Mouse (Mus musculus) stomach, embryonic 16.5 days (tissue): ENCODE results near the gene Srrm3. TPM values are rescaled to one million over a fixed set of nuclear protein-coding genes. Genes with fewer than 3 reads are reported as not detected.

Experiments used
- ATAC-seq: fragments of 200-750 bp; cut with Nextera tagmentation; 2 replicates; pipeline ENCODE4 v1.8.0; 2017; ENCODE audit warnings: moderate number of reproducible peaks, moderate TSS enrichment; ENCODE audit not compliant: insufficient read depth, low FRiP score
- H3K27ac ChIP-seq: fragments of 300-500 bp; sonication (generic); 2 replicates; pipeline ENCODE4 v1.5.1; 2014; ENCODE audit warnings: low read length
- H3K27me3 ChIP-seq: fragments of 300-500 bp; sonication (generic); 2 replicates; pipeline ENCODE4 v1.6.1; 2014; ENCODE audit warnings: low read length, control low read depth, mixed read lengths; ENCODE audit not compliant: control insufficient read depth, insufficient read depth
- H3K36me3 ChIP-seq: fragments of 300-500 bp; sonication (generic); 2 replicates; pipeline ENCODE4 v1.6.1; 2014; ENCODE audit warnings: low read length; ENCODE audit not compliant: control insufficient read depth, insufficient read depth
- H3K4me1 ChIP-seq: fragments of 300-500 bp; sonication (generic); 2 replicates; pipeline ENCODE4 v1.6.1; 2014; ENCODE audit warnings: low read length, control low read depth, mixed read lengths; ENCODE audit not compliant: control insufficient read depth, insufficient read depth
- H3K4me2 ChIP-seq: fragments of 300-500 bp; sonication (generic); 2 replicates; pipeline ENCODE4 v1.6.1; 2014; ENCODE audit warnings: low read depth, low read length, mixed read lengths
- H3K4me3 ChIP-seq: fragments of 300-500 bp; sonication (generic); replicated peaks from 2 replicates; pipeline ENCODE4 v1.5.1; 2014; ENCODE audit warnings: mild to moderate bottlenecking, low read length
- H3K9ac ChIP-seq: fragments of 300-500 bp; sonication (generic); 2 replicates; pipeline ENCODE4 v1.6.1; 2014; ENCODE audit warnings: low read length
- H3K9me3 ChIP-seq: fragments of 300-500 bp; sonication (generic); replicated peaks from 2 replicates; pipeline ENCODE4 v1.6.1; 2016; ENCODE audit warnings: low read length, control low read depth; ENCODE audit not compliant: control insufficient read depth
- WGBS: fragments of 180-500 bp; shearing (Covaris S2); extraction: QIAGEN DNeasy Blood & Tissue Kit; methylation state at CpG from one replicate; pipeline ENCODE4 v1.1.7; 2014; 5-methylcytosine and 5-hydroxymethylcytosine counted together
- polyA plus RNA-seq: library from polyadenylated mRNA; unstranded; fragments of >200 nt; fragmentation: Nextera tagmentation; extraction: Ambion mirVana; gene quantifications from 2 replicates; pipeline ENCODE4 v1.2.1, GENCODE M21; 2015

The Srrm3 gene
- polyA plus RNA-seq, result 1.2 TPM in 2 replicates

DNA sequence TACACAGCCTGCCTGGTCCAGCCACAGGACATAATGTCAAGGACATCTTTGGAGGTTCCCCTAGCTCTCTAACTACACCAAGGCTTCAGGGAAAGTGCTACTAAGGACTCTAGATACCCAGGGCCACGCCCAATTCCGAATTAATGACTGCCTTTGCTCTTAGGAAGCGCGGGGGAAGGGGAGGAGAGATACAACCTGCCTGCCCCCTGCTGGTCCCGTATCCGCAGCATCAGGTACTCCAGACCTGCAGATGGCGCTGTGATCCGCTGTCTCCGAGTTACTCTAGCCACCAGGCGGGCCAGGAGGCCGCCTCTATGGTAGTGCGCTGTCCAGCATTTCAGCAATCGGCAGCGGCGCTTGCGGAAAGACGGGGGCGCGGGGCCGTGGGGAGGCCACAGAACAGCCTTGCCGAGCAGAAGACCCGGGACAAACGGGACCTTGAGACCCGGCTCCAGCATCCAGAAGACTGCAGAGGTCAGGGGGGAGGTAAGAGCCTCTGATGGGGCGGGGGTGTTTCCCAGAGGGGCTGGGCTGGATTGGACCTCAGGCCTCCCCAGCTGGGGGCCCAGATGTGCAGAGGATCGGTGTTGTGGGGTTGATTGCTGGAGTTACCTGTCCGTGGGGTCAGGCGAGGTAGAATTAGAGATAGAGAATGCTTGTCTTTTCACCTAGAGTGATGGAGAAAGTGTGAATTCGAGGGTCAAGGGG is at the start of gene Srrm3:
Gene Srrm3, plus strand, starts transcription at position 336 of the 708 bp plus-strand sequence.
- Histone ChIP-seq H3K27ac (no peak within 1 kb of the TSS), H3K4me2 (no peak within 1 kb of the TSS), H3K9ac (no peak within 1 kb of the TSS), H3K36me3 (no peaks in the 10 kb centered on the region), H3K27me3 (no peaks in the 10 kb centered on the region), H3K4me3 (peak within 1 kb of the TSS; percentile 10; the same call in 1 of the 2 replicates), H3K9me3 (no peaks in the 10 kb centered on the region), H3K4me1 (no peaks in the 10 kb centered on the region)
- 5% methylated on average over 29 of the region's 29 CpGs for WGBS
- peak; percentile 58 for ATAC-seq

DNA sequence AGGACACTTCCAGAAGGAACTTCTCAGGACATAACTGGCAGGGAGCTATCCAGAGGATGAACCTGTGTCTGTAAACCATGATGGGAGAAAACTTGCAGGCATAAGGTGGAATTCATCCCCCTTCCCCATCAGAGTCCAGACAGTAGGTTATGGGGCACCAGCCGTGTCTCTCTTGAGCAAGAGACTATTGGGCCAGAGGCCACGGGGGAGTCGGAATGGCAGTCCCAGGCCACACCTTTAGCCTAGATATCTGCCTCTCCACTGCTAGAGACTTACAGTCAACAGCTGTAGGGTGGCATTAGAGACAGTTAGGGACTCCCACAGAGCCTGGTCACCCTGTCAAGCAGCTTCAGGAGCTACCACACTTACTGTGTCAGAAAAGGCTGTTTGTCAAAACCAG is 44.8 kb upstream of the Srrm3 start:
- Histone ChIP-seq H3K27me3 (no peaks in the 10 kb centered on the region), H3K4me1 (no peaks in the 10 kb centered on the region), H3K4me3 (no peak overlapping the region), H3K36me3 (no peaks in the 10 kb centered on the region), H3K27ac (no peak overlapping the region), H3K4me2 (no peak overlapping the region), H3K9ac (no peak overlapping the region), H3K9me3 (no peaks in the 10 kb centered on the region)
- no peak for ATAC-seq
- 67% methylated on average over 3 of the region's 3 CpGs for WGBS

DNA sequence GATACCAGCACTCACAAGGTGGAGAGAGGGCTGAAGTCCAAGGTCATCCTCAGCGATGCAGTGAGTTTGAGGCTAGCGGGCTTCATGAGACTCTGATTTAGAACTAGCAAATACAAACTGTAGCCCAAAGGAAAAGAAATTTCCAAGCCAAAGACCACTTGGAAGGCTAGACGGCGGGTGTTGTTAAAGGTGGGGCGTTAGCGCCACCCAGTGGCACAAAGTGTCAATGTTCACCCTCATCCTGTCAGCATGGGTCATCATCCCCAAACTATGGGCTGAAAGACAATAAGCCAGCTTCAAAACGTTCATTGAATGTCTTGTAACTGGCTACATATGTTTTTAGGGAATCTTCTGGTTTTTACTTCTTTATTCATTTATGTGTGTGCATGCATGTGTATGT is 43.2 kb upstream of the Srrm3 start:
- 3% methylated on average over 7 of the region's 7 CpGs for WGBS
- Histone ChIP-seq H3K27ac (no peak overlapping the region), H3K4me2 (no peak overlapping the region), H3K27me3 (no peaks in the 10 kb centered on the region), H3K36me3 (no peaks in the 10 kb centered on the region), H3K4me1 (no peaks in the 10 kb centered on the region), H3K9ac (no peak overlapping the region), H3K4me3 (no peak overlapping the region), H3K9me3 (no peaks in the 10 kb centered on the region)
- ATAC-seq, result no peak

DNA sequence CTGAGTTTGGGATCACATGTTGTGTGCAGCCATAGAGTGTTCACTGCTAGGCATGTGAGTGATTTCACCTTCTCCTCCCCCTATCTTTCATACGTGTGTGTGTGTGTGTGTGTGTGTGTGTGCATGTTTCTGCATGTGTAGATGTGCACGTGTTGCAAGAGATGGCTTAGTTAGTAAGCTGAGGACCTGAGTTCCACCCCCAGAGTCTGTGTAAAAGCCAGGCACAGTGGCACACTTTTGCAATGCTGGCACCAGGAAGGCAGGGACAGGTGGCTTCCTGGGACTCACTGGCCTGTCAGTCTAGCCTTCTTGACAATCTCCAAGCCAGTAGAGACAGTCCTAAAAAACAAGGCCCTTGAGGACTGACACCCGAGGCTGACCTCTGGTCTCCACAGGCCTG is 41.7 kb upstream of the Srrm3 start:
- no peak for ATAC-seq
- no peaks in the 10 kb centered on the region for H3K9me3 ChIP-seq
- H3K4me2 ChIP-seq, result no peak overlapping the region
- H3K4me1 ChIP-seq, result no peaks in the 10 kb centered on the region
- no peaks in the 10 kb centered on the region for H3K36me3 ChIP-seq
- H3K4me3 ChIP-seq, result no peak overlapping the region
- H3K27ac ChIP-seq, result no peak overlapping the region
- H3K27me3 ChIP-seq, result no peaks in the 10 kb centered on the region
- 58% methylated on average over 3 of the region's 3 CpGs for WGBS
- H3K9ac ChIP-seq, result no peak overlapping the region

DNA sequence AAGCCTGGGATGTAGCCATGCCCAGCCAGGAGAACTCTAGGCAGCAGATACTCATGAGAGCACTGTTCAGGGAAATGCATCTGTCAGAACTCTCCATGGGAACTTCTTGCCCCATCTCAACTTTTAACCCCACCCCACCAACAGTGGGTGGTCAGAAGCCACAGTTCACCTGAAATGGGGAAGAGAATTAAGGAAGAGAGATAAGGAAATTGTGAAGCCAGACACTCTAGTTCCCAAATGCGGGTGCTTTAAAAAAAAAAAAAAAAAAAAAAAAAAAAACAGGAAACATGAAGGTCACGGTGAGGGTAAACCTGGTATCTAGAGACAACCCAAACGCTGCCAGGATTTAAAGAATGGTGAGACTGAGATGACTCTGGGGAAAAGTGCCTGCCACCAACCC is 34.2 kb upstream of the Srrm3 start:
- Histone ChIP-seq H3K27me3 (no peaks in the 10 kb centered on the region), H3K4me1 (peaks cover 2% of the 10 kb centered on the region), H3K4me2 (no peak overlapping the region), H3K27ac (no peak overlapping the region), H3K9ac (no peak overlapping the region), H3K9me3 (no peaks in the 10 kb centered on the region), H3K36me3 (no peaks in the 10 kb centered on the region), H3K4me3 (no peak overlapping the region)
- WGBS, result 32% methylated on average over 3 of the region's 3 CpGs
- ATAC-seq, result no peak

DNA sequence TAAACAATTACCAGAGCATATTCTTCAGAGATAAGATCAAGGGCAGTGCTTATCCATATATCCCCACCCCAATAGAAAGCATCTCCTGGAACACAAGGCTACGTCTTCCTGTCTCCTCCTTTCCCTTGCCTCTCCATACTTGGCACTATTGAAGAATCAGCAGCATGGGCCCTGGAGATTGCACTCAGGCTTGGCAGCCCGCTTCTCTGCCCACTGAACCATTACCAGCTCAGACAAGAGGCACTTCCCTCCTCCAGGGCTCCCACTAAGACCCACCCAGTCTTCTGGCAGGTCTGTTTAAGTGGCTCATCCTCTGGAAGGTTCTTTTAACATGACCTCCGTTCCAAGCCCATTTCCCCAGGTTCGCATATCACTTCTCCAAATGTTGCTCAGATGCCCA is 30.1 kb upstream of the Srrm3 start:
- H3K27ac ChIP-seq, result no peak overlapping the region
- H3K9me3 ChIP-seq, result no peaks in the 10 kb centered on the region
- 81% methylated on average over 4 of the region's 4 CpGs for WGBS
- H3K36me3 ChIP-seq, result no peaks in the 10 kb centered on the region
- H3K4me1 ChIP-seq, result peaks cover 19% of the 10 kb centered on the region
- H3K4me3 ChIP-seq, result no peak overlapping the region
- no peaks in the 10 kb centered on the region for H3K27me3 ChIP-seq
- ATAC-seq, result no peak
- no peak overlapping the region for H3K4me2 ChIP-seq
- H3K9ac ChIP-seq, result no peak overlapping the region

DNA sequence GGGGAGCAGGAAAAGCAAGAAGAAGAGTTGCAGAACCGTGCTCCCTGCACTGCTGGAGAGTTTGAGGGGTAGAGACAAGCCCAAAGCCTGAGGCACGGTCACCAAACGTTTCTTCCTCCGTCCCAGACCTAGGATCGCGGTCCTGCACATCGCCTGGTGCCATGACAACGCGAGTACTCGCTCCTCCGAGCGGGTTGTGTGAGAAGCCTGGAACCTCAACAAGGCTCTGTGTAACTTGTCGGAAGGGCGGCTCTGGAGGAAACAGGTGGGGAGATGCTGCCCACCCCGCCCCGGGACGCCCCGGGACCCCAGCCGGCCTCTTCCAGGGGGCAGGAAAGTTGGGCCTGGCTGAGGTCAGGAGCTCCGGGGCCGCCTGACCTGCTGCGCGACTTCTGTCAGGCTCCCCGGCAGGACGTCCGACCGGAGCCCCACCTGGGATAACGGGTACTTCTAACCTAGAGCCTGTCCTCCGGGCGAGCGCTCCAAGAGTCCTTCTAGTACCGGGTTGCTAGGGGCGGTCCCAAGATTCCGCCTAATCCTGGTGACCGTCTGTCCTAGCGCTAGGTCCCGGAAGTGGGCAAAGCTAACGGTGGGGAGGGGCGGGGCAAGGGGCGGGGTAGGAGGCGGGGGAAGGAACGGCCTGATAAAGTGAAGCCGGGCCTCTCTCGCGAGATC is 28.8 kb upstream of the Srrm3 start, which contains the start of gene Styxl1:
Gene Styxl1, minus strand, starts transcription at position 590 of the 675 bp plus-strand sequence.
- under 1% methylated on average over 43 of the region's 45 CpGs for WGBS
- peak within 1 kb of the TSS; percentile 93 for H3K9ac ChIP-seq
- peaks cover 19% of the 10 kb centered on the region for H3K4me1 ChIP-seq
- peak within 1 kb of the TSS; percentile 93 for H3K4me2 ChIP-seq
- no peaks in the 10 kb centered on the region for H3K9me3 ChIP-seq
- ATAC-seq, result 0 out of 2 replicates have a peak, but pooled peaks have one; percentile 7
- H3K27me3 ChIP-seq, result no peaks in the 10 kb centered on the region
- H3K36me3 ChIP-seq, result no peaks in the 10 kb centered on the region
- H3K27ac ChIP-seq, result peak within 1 kb of the TSS; percentile 95
- peak within 1 kb of the TSS; percentile 81 for H3K4me3 ChIP-seq

DNA sequence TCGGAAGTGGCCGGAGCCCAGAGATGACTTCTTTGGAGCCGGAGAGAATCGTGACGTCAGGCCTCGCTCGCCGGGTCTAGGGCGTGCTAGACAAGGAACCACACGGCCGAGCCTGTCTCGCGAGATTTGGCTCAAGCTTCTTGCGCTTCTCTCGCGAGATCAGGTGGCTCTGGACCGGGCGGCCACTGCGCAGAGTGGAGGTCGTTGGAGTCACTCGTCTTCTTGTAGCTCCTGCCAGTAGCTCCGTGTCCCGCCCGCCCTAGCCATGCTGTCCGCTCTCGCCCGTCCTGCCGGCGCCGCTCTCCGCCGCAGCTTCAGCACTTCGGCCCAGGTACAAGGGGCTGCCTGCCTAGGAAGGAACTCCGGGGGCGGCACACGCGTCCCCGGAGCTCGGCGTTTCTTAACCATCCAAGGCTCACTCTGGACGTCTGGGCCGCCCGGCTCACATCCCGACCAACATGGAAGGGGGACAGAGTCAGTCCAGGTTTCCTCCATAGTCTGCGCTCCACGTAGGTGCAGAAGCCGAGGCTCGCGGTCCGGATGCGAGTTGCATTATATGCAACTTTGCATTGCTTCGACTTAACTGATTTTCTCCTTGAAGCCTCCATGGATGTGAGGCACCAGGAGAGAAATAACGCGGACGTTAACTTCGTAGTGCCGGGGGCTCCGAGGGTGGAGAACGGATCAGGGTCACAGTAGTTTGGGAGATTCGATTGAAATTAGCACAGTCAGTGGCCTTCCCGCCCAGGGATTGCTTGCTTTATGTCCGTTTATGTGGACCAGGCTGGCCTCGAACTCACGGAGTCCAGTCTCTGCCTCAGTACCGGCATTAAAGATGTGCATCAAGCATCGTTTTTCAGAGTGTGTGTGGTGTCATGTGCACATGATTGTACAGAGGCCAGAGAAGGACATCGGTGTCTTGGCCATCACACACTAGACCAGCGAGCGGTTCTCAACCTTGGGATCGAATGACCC is 27.9 kb upstream of the Srrm3 start, which contains the start of gene Mdh2:
Gene Mdh2, plus strand, starts transcription at position 10 of the 975 bp plus-strand sequence.
- Histone ChIP-seq H3K4me2 (peak within 1 kb of the TSS; percentile 93), H3K9ac (peak within 1 kb of the TSS; percentile 93), H3K36me3 (0 out of 2 replicates have a peak, but pooled peaks cover 4% of the 10 kb centered on the region), H3K27ac (peak within 1 kb of the TSS; percentile 95), H3K4me1 (peaks cover 19% of the 10 kb centered on the region), H3K27me3 (no peaks in the 10 kb centered on the region), H3K4me3 (peak within 1 kb of the TSS; percentile 81), H3K9me3 (no peaks in the 10 kb centered on the region)
- ATAC-seq, result peak; percentile 98
- under 1% methylated on average over 70 of the region's 70 CpGs for WGBS
